Mouse (Mus musculus) CH12.LX (cell line): Measurements from ENCODE around the gene Pla2g5. TPM values are rescaled to one million over a fixed set of nuclear protein-coding genes. Genes with fewer than 3 reads are reported as not detected.

Source experiments
- DNase-seq: peaks from one replicate; pipeline ENCODE4 v3.0.0-alpha.2; 2013; ENCODE audit errors: extremely low read depth
- H3K27ac ChIP-seq: 2 replicates; pipeline ENCODE4 v1.5.1; 2012; ENCODE audit warnings: low read depth, mild to moderate bottlenecking, control low read depth, moderate library complexity; ENCODE audit not compliant: insufficient read depth
- H3K27me3 ChIP-seq: replicated peaks from 2 replicates; pipeline ENCODE3; 2012; ENCODE audit warnings: inconsistent platforms
- H3K36me3 ChIP-seq, 2 experiments: replicated peaks in 1 of 2; 2 replicates each; pipeline versions ENCODE3 to v1.6.1; 2012; ENCODE audit warnings: inconsistent platforms in 1 of 2, low read length in 1 of 2, mild to moderate bottlenecking in 1 of 2, mixed read lengths in 1 of 2, moderate library complexity in 1 of 2; ENCODE audit not compliant: control insufficient read depth in 1 of 2, insufficient read depth in 1 of 2
- H3K4me1 ChIP-seq, 2 experiments: 2 replicates each; pipeline ENCODE4 v1.6.1; 2012; ENCODE audit warnings: inconsistent platforms in 1 of 2, moderate library complexity in 1 of 2; ENCODE audit not compliant: insufficient read depth in 2 of 2, control insufficient read depth in 1 of 2
- H3K4me2 ChIP-seq: 2 replicates; pipeline ENCODE4 v1.6.1; 2012; ENCODE audit warnings: low read depth, mild to moderate bottlenecking, control low read depth; ENCODE audit not compliant: poor library complexity, insufficient read depth, severe bottlenecking
- H3K4me3 ChIP-seq, 3 experiments: fragments of 150-350 bp in 1 of 3; sonication (generic) in 1 of 3; replicated peaks in 1 of 3; 2 replicates each; pipeline versions ENCODE3 to v1.5.1; 2011 to 2012; ENCODE audit warnings: low read depth in 2 of 3, low read length in 2 of 3, mild to moderate bottlenecking in 2 of 3, moderate library complexity in 2 of 3, control low read depth in 1 of 3, improper control_type of control experiment in 1 of 3, inconsistent platforms in 1 of 3, mixed read lengths in 1 of 3; ENCODE audit not compliant: poor library complexity in 1 of 3
- H3K79me2 ChIP-seq: replicated peaks from 2 replicates; pipeline ENCODE4 v1.6.1; 2012; ENCODE audit warnings: mild to moderate bottlenecking, moderate library complexity; ENCODE audit not compliant: control insufficient read depth, poor library complexity, insufficient read depth, severe bottlenecking; ENCODE audit errors: extremely low read depth
- H3K9ac ChIP-seq: 2 replicates; pipeline ENCODE4 v1.6.1; 2012; ENCODE audit warnings: low read depth, mild to moderate bottlenecking, control low read depth, moderate library complexity; ENCODE audit not compliant: insufficient read depth
- H3K9me3 ChIP-seq: replicated peaks from 2 replicates; pipeline ENCODE3; 2012; ENCODE audit warnings: low read length, inconsistent platforms, mixed read lengths
- BHLHE40 ChIP-seq: IDR thresholded peaks from 2 replicates; pipeline ENCODE4 v1.6.1; 2011; ENCODE audit warnings: mild to moderate bottlenecking, low read depth, low read length, improper control_type of control experiment
- CHD1 ChIP-seq: IDR thresholded peaks from 2 replicates; pipeline ENCODE4 v1.6.1; 2012; ENCODE audit warnings: low read depth, low read length, improper control_type of control experiment, inconsistent platforms
- GABPA ChIP-seq: IDR thresholded peaks from 2 replicates; pipeline ENCODE4 v1.6.1; 2012; ENCODE audit warnings: low read depth, low read length, improper control_type of control experiment, inconsistent platforms; ENCODE audit not compliant: insufficient replicate concordance
- IRF4 ChIP-seq: IDR thresholded peaks from 2 replicates; pipeline ENCODE4 v1.6.1; 2014; ENCODE audit warnings: low read depth, mild to moderate bottlenecking, inconsistent platforms, low read length, improper control_type of control experiment
- JUND ChIP-seq: conservative IDR thresholded peaks from 2 replicates; pipeline ENCODE4 v1.6.1; 2011; ENCODE audit warnings: low read depth, low read length, improper control_type of control experiment
- MAFK ChIP-seq: IDR thresholded peaks from 2 replicates; pipeline ENCODE4 v1.6.1; 2011; ENCODE audit warnings: low read length, improper control_type of control experiment; ENCODE audit not compliant: insufficient replicate concordance
- MAZ ChIP-seq: IDR thresholded peaks from 2 replicates; pipeline ENCODE4 v1.6.1; 2012; ENCODE audit warnings: low read depth, mild to moderate bottlenecking, inconsistent platforms, low read length, improper control_type of control experiment, moderate library complexity
- MEF2A ChIP-seq: IDR thresholded peaks from 2 replicates; pipeline ENCODE4 v1.6.1; 2014; ENCODE audit warnings: low read depth, mild to moderate bottlenecking, inconsistent platforms, low read length, improper control_type of control experiment, borderline replicate concordance
- MXI1 ChIP-seq: IDR thresholded peaks from 2 replicates; pipeline ENCODE4 v1.6.1; 2011; ENCODE audit warnings: mild to moderate bottlenecking, low read depth, low read length, improper control_type of control experiment
- NRF1 ChIP-seq: IDR thresholded peaks from 2 replicates; pipeline ENCODE4 v1.6.1; 2014; ENCODE audit warnings: low read depth, mild to moderate bottlenecking, inconsistent platforms, low read length, improper control_type of control experiment, moderate library complexity
- POLR2A ChIP-seq: IDR thresholded peaks from 2 replicates; pipeline ENCODE4 v1.6.1; 2011; ENCODE audit warnings: low read depth, mild to moderate bottlenecking, improper control_type of control experiment, low read length
- RAD21 ChIP-seq: IDR thresholded peaks from 2 replicates; pipeline ENCODE4 v1.6.1; 2011; ENCODE audit warnings: low read depth, mild to moderate bottlenecking, low read length, improper control_type of control experiment, moderate library complexity
- SIN3A ChIP-seq: IDR thresholded peaks from 2 replicates; pipeline ENCODE4 v1.6.1; 2012; ENCODE audit warnings: low read length, improper control_type of control experiment, inconsistent platforms
- SMC3 ChIP-seq: IDR thresholded peaks from 2 replicates; pipeline ENCODE4 v1.6.1; 2011; ENCODE audit warnings: low read depth, low read length, improper control_type of control experiment
- TBP ChIP-seq: conservative IDR thresholded peaks from 2 replicates; pipeline ENCODE4 v1.6.1; 2011; ENCODE audit warnings: low read depth, low read length, improper control_type of control experiment
- UBTF ChIP-seq: IDR thresholded peaks from 2 replicates; pipeline ENCODE4 v1.6.1; 2012; ENCODE audit warnings: low read depth, mild to moderate bottlenecking, inconsistent platforms, low read length, improper control_type of control experiment, moderate library complexity
- USF1 ChIP-seq: IDR thresholded peaks from 2 replicates; pipeline ENCODE4 v1.6.1; 2014; ENCODE audit warnings: low read depth, mild to moderate bottlenecking, inconsistent platforms, low read length, improper control_type of control experiment
- ZKSCAN1 ChIP-seq: IDR thresholded peaks from 2 replicates; pipeline ENCODE4 v1.6.1; 2012; ENCODE audit warnings: low read depth, inconsistent platforms, low read length, improper control_type of control experiment, borderline replicate concordance
- ZMIZ1 ChIP-seq: IDR thresholded peaks from 2 replicates; pipeline ENCODE4 v1.6.1; 2012; ENCODE audit warnings: low read depth, mild to moderate bottlenecking, inconsistent platforms, low read length, improper control_type of control experiment
- ZNF384 ChIP-seq: IDR thresholded peaks from 2 replicates; pipeline ENCODE4 v1.6.1; 2012; ENCODE audit warnings: low read depth, low read length, improper control_type of control experiment, inconsistent platforms
- dilution Hi-C: fragments of 300-500 bp; cut with MboI; formaldehyde crosslinking; loops from 2 replicates; pipeline ENCODE4 v1.14.3; 2020; ENCODE audit warnings: low sequenced_read_pairs; ENCODE audit not compliant: extremely low pct_unique_long_range_greater_than_20kb, extremely low pct_ligation_motif_present
- in situ Hi-C: fragments of 300-500 bp; cut with MboI; formaldehyde crosslinking; loops from 3 replicates; pipeline ENCODE4 v1.14.3; 2019; ENCODE audit warnings: low sequenced_read_pairs, low pct_ligation_motif_present, low pct_unique_long_range_greater_than_20kb, mixed read lengths
- polyA plus RNA-seq: library from polyadenylated mRNA; unstranded; fragments of >175 nt; gene quantifications from 2 replicates; pipeline ENCODE4 v1.2.1, GENCODE M21; 2012; ENCODE audit warnings: low read depth; ENCODE audit not compliant: insufficient read length
- total RNA-seq, 2 experiments: library from RNA; depleted of rRNA; stranded (reverse); fragments of 300-350 nt in 1 of 2; fragments of >200 nt in 1 of 2; gene quantifications; 2 replicates each; pipeline ENCODE4 v1.2.3; 2012 to 2014

The Pla2g5 gene
- total and polyA plus RNA-seq, 3 experiments = 0.53 to 0.68 TPM; not detected in 1

DNA sequence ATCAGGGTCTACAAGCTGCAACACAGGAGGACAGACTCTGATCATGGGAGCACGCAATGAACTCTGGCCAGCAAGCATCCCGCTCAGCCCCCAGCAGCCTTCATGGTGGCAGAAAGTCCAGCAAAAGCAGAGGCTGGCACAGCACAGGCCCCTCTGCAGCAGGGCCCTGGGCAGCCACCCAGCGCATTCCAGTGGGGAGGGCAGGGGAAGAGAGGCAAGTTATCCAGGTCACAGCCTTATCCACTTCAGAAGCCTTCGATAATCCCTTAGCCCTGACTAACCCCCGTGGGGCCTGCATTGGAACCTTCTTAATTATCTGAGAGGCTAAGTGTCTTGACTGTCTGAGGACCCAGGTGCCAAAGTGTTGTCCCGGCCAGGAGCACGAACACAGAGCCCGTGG lies 44.2 kb downstream of the Pla2g5 start:
- TF ChIP-seq MAZ = no peak
- no peak for TF ChIP-seq MXI1
- no peak for TF ChIP-seq IRF4
- no peak for TF ChIP-seq JUND
- no peak for TF ChIP-seq USF1
- TF ChIP-seq NRF1 = no peak
- no peak for TF ChIP-seq SIN3A
- no peak for TF ChIP-seq ZKSCAN1
- no peak for TF ChIP-seq ZMIZ1
- TF ChIP-seq BHLHE40 = no peak
- no peak for TF ChIP-seq UBTF
- TF ChIP-seq, all 38 proteins: peak for 0
- peaks cover 18% of the 10 kb centered on the region for H3K9me3 ChIP-seq
- in situ Hi-C loops (no loop called here), dilution Hi-C loops (no loop called here)
- DNase-seq = no peak
- no peaks in the 10 kb centered on the region for H3K4me1 ChIP-seq
- no peak overlapping the region for H3K27ac ChIP-seq
- no peak overlapping the region for H3K9ac ChIP-seq
- H3K79me2 ChIP-seq = no peaks in the 10 kb centered on the region
- H3K36me3 ChIP-seq = no peaks in the 10 kb centered on the region
- H3K4me3 ChIP-seq = no peak overlapping the region
- peaks cover 56% of the 10 kb centered on the region for H3K27me3 ChIP-seq
- no peak overlapping the region for H3K4me2 ChIP-seq

GRCm38 (mm10) chr4:138817736-138818135 lies 45.5 kb downstream of the Pla2g5 start:
- in situ Hi-C loops = no loop called here
- H3K4me2 ChIP-seq = no peak overlapping the region
- DNase-seq = no peak
- no peak overlapping the region for H3K9ac ChIP-seq
- no peaks in the 10 kb centered on the region for H3K36me3 ChIP-seq
- TF ChIP-seq ZKSCAN1 (no peak), JUND (no peak), MEF2A (no peak), IRF4 (no peak), CHD1 (no peak), SMC3 (no peak), RAD21 (no peak), GABPA (no peak), NRF1 (no peak), ZNF384 (no peak), TBP (no peak), MAFK (no peak), MAZ (no peak), POLR2A (no peak), BHLHE40 (no peak)
- no peaks in the 10 kb centered on the region for H3K79me2 ChIP-seq
- H3K27me3 ChIP-seq = peaks cover 70% of the 10 kb centered on the region
- no peaks in the 10 kb centered on the region for H3K4me1 ChIP-seq
- H3K9me3 ChIP-seq = peaks cover 8% of the 10 kb centered on the region
- no peak overlapping the region for H3K4me3 ChIP-seq
- dilution Hi-C loops = no loop called here
- no peak overlapping the region for H3K27ac ChIP-seq
